Mouse (Mus musculus): Measurements from ENCODE around the gene Lgals2.

GRCm38 (mm10) chr15:78836086-78836621, 19.2 kb downstream of the Lgals2 start:
- TF ChIP-seq CTCF (conservative IDR thresholded peaks at IDR 0.05; ENCODE audit: low read length) = no peak
- TF ChIP-seq POU5F1 (IDR thresholded peaks at IDR 0.05; ENCODE audit: borderline replicate concordance, low read length) = no peak
- TF ChIP-seq NANOG (IDR thresholded peaks at IDR 0.05; ENCODE audit: borderline replicate concordance, low read length) = no peak
